Mouse (Mus musculus): ENCODE measurements around the gene Vti1a.
A peak's percentile ranks its signal among the peaks of the same experiment; 100 is the strongest.

Gene Vti1a

DNA sequence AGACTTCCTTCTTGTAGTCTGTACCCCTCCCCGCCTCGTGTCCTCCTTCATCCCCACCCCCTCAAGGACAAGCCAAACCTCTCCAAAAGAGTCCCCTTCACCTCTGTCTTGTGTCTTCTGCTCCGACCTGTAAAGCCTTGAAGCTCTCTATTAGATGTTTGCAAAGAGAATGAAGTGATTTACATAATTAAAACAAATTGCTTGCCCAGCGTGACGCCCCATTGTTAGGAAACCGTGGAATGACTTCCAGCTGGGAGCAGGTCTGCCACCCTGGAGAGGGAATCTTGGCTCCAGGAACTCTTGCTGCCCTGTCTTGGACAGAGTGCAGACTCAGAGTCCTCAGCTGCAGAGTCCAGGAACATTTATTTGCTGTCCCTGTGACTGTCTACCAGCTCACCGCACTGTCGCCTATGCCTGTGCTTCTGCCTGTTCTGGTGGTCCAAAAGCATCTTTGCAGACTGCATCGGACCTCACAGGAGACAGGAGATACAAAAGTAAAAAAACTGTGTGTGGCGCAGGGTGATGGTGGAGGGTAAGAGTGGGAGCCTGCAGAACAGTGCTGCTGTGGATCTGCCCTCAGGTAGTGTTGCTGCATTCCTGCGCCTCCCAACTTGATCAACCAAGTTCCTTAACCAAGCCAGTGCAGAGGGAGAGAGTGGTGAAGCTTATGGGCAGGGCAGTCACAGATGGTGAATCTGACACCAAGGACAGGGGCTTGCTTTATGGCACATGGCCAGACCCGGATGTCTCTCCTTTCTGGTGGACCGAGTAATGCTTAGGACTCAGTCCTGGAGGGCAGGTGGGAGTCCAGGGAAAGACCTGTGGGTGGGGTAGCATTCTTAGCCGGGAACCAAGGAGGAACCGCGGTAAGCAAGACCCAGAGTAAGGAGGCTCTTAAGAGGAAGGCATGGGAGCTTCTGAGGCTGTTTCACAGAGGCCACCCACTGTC is 273.1 kb downstream of the Vti1a start:
- no peak for DNase-seq (ENCODE audit: low spot score)

DNA sequence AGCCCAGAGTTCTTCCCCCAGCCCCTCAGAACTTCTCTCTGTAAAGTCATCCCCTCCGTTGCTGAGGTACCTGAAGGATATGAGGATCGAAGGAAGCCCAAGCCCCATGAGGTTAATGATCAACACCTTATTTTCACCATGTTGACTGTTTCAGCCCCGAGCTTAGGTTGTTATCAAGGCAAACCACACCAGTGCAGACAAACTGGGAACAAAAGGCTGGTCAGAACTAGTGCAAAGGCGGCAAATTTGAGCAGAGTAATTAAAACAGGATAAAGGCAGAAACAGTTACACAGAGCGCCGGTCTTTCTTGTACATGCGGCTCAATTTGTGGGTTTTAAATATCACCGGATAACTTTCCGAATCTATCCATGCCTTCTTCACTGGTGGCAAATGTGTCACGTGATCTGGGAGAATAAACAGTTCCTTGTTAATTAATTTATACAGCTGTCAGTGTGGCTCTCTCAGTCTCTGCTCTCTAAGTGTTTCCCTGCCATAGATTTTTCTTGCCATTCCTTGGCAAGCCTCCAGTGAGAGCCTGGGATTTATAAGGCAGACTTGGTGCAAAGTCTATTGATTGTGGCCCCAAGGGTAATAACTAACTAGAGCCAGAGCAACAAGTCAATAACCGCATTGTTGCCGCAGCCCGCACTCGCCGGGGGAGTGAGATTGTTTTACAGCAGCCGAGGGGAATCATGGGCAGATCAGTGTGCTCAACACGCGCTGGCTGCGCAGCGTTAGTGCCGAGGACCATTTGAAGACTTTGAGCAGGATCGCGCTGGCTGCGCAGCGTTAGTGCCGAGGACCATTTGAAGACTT is 277.0 kb downstream of the Vti1a start:
- no peak for DNase-seq (ENCODE audit: low spot score)

DNA sequence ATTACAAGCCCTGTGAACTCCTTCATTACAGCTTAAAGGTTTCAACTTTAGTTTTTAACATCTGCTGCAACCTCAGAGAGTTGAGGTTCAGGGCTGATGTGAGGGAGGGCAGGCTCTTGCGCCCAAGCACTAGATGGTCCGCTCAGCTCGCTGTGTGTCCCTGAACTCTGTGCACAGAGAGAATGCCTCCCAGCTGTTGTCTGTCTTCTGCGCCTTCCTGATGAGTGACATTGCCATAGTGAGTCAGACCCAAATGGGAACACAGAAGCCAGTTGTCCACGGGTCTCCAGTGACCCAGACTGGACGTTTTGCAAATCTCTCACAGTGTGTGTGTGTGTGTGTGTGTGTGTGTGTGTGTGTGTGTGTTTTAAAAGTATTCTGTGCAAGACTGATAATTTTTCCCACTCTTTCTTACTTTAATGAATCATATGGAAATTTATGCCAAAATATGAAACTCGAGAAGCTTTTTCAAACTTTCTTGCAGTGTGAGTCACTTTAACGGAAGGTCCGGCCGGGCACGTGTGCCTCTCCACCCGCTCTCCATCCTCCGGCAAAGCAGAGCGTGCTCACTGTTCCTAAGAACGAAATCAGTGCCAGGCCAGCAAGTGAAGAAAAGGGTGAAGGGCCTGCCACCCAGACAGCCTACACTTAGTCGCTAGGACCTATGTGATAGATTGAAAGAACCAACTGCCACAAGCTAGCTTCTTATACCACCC is 277.8 kb downstream of the Vti1a start:
- DNase-seq (ENCODE audit: low spot score): no peak

DNA sequence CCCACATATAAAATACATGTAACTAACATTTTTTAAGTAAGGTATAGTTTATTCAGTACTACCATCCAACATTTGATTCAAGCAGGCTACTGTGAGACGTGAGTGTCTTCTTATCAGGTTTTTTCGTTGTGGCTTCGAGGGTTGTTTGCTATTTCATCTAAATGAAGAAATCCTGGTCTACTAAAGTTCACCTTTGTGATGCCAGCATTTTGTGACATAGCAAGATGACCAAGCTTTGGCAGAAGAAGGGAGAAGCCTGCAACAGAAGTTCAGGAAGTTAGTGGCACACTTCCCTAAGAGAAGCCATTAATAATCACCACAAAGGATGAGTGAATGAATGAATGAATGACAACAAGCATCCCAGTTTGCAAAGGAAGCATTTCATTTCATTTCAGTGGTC is 278.4 kb downstream of the Vti1a start:
- DNase-seq (ENCODE audit: low spot score): no peak

DNA sequence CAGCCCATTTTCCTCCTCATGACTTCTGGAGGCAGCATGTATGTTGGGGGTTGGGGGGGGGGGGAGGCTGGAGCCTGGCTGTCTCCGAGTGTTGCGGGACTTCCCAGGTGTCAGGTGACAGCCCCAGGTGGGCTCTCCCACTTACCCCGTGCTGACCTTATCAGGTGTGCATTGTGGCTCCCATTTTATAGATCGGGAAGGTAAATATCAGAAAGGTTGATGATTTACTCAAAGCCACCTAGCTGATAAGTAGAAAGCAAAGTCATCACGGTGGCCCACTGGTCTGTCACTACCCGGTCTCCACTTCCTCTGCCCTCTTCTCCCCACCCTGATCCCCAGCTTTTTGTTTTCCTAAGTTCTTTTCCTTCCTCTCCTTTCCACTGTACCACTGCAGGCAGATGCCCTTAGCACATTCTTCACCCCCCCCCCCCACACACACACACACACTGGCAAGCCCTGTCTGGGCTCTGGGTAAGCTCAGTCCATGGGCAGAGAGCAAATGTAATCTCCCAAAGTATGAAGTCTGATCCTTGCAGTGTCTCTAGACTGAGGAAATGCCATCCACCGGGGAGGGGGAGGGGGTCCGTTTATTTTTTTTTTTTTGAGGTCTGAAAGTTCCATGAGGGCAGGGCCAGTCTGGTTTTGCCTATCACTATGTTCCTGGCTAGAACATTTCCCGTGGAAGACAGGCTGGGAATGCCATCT is 280.0 kb downstream of the Vti1a start:
- no peak for DNase-seq (ENCODE audit: low spot score)

DNA sequence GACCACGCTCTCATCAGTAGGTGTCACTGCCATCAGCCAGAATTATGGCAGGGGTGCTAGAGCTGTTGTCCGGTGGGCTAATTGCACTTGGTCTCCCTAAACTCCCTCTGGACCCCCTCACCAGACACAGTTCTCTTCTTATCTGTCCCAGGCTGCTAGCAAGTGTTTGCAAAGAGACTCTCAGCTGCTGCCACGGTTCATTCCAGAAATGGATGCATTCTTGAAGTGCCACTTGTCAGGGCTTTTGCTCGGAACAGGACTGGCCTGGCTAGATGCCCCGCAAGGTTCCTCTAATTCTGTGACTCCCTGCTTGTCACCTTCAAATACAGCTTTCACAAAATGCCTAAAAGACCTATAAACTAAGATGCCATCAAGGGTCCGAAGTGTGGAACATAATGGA is 280.7 kb downstream of the Vti1a start:
- no peak for DNase-seq (ENCODE audit: low spot score)

DNA sequence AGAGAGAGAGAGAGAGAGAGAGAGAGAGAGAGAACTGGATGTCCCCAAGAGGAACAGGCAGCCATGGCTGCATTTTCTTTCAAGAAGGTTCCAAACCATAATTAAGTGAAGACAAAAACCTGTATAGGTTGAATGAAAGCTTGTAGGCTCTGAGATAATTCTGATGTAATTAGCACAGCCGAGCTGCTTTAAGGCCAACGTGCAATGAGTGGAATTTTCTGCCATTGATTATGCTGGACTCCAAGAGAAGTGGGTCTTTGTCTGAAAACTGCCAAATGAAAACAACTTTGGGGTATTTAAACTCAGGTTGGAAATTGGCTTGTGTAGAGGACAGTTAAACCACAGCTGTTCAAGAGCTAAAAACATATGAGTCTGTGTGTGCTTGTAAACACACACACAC is 281.2 kb downstream of the Vti1a start:
- DNase-seq (ENCODE audit: low spot score): no peak

DNA sequence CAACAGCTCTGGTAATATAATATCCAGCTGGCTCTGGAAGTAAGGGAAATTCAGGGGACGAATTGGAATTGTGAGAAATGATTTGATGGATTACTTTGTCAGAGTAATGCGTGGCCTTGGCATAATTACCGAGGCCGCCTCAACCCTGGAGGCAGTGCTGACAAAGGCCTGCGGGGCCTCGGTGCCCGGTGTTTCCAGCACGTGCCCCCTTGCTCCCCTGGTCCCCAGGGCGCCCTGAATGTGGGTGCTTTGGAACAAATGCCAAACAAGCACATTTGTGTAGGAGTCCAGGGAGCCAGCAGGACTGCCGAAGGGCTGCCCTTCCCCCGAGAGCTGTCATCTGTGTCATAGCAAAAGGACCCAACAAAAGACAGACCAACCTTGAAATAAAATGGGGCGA is 281.9 kb downstream of the Vti1a start:
- no peak for DNase-seq (ENCODE audit: low spot score)

DNA sequence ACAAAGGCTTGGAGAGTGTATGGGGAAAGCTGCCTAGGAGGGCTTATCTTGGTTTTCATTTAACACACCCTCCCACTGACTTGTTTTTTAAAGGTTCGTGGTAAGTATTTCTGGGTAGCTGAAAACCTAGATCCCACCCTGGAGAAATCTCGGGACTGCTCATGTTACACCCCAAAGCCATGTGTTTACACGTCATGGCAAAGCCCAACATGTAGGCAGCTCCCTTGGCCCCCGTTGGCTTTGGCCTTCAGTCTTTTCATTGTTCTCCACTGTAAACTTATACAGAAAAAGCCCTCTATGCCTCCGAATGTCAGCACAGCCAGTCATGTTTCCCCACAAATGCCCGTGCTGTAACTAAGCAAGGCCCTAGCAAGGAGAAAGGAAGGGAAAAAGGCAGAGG is 283.0 kb downstream of the Vti1a start:
- no peak for DNase-seq (ENCODE audit: low spot score)

DNA sequence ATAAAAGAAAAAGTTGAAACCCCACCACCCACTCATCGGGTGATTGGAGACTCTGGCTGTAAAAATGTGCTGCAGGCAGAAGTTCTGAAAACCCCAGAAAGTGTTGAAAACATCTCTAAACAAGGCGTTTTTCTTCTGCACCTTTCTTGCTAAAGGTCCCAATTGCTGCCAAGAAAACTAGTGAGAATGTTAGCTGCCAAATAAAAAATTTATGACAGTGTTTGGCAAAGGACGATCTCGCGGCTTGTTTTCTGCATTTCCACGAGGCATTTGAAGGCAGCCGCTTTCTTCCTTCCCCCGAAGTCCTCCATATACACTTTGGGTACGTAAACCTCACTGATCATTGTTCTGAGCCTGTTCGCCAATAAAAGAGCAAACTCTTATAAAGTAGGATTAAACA is 291.6 kb downstream of the Vti1a start:
- no peak for DNase-seq (ENCODE audit: low spot score)

DNA sequence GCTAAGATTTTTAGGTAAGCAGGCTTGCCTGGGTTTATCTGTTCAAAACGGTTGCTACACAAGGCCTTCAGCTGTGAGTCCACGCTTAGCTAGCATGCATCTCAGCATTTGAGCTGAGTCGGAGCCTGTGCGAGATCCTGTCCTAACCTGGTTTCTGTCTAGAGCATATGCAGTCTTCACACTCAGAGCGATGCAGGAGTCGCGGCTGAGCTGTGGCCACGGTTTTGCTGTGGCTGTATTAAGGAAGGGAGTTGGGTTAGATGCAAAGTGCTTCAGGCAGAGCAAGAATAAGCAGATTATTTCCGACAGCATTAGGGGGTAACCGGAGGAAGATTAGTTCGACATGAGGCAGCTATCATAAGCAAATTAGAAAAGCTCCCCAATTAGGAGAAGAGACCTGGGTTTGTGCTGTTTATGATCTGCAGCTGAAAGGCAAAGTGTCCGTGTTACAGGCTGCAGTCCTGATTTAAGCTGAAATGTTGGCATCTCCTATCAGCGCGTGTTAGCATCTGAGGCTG is 292.8 kb downstream of the Vti1a start:
- no peak for DNase-seq (ENCODE audit: low spot score)

DNA sequence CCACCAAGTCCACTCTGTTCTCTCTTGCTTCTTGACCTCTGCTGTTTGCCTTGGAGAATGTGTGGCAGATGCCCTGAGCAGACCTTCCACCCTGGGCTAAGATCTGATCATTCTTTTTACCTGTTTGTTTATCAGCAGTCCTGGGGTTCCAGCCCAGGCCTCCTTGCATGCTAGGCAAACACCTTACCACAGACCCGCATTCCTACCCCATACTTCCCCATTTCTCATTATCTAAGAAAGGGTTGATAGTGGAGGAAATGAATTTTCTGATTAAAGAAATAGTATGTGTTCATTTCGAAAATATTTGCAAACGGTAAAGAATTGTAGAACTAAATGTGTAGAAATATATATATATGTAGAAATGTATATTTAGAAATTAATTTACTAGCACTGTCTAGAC is 293.7 kb downstream of the Vti1a start:
- DNase-seq (ENCODE audit: low spot score): no peak

DNA sequence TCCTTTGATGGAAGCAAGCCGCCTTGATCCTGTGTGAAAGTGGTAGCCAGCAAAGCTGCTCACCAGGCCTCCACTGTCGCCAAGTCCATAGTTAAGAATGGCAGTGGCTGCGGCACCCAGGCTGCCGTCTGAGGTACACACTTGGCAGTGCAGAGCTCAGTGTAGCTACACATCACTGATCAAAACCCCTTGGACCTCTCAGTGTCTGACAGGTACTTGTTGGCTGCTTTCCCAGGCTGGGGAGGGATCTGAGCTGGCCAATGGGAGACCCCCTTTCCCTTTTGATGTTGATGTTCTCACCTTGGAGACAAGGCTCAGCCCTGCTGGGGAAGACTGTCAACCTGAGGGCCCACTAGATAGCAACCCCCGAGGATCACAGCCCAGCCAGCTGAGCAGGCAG is 299.6 kb downstream of the Vti1a start:
- peak; percentile 31 for DNase-seq (ENCODE audit: low spot score)

DNA sequence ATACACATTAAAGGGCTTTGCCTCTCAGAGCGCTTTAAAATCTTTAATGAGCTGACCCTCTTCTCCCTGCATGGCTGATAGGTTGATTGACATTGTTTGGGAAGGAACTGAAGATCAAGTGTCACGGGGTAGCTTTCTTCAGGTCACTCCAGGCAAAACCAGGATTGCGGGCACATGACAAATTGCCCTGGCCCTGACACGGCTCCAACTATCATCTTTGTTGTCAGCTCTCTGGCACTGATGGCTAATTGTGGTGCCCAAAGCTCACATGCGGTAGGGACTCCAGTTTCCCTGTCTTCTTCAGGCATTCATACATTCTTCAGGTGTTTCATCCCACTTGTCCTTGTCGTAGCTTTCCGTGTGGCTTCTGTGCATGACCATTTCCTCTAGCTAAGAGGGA is 300.2 kb downstream of the Vti1a start:
- no peak for DNase-seq (ENCODE audit: low spot score)

DNA sequence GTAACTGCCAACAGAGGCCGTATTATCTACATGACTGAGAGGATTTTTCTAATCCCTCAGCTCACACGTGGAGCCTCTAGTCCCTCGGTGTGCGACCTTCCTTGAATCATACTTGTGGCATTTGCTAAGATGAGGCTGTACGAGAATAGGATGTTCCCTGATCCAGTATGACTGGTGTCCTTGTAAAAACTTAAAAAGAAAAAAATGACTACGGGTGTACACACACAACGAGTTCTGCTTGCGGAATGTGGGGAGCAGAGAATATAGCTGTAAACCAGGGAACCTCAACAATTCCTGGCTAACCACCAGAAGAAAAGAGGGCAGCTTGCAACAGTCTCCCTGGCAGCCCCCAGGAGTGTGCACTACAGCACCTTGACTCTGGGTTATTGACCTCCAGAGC is 300.8 kb downstream of the Vti1a start:
- DNase-seq (ENCODE audit: low spot score): no peak

DNA sequence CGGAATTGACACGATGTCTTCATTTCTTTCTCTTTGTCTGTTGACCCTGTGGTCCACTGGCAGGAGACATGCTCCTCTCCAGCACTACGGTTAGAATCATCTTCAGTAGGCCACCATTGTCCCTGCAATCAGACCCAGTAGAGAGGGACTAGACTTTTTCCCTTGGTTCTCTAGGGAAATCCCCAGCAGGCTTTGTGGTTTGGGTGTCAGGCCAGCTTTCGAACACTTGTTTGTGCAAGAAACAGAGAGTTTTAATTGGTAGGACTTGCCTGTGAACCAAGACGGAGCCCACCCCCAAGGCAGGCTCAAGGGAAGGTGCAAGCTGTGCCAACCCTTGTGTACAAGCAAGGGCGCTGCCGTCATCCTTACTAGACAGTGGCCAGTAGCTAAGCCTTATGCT is 302.5 kb downstream of the Vti1a start:
- DNase-seq (ENCODE audit: low spot score): no peak

DNA sequence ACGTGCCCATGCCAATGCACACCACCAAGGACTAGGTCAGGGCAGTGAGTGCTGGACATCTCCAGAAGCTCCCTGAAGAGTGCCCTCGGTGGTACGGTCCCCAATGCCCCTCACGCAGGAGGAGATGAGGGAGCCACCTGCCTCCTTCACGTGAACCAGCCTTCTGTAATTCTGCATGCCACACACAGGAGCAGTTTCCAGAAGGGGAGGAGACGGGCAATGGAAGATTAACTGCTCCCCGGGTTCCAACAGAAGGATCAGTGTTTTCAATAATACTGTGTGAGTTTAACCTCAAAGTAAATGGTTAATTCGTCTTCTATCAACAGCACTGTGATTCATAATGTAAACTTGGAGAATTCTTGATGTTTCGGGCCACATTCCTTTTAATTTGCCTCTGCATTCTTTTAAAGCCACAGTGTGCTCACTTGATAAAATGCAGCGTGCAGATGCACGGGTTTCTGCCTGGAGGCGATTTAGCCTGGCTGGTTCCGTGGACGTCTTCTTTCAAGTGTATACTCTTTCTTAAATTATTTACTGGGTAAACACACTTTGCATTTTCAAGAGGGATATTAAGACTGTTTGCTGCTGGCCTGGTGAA is 304.4 kb downstream of the Vti1a start:
- DNase-seq (ENCODE audit: low spot score): no peak

DNA sequence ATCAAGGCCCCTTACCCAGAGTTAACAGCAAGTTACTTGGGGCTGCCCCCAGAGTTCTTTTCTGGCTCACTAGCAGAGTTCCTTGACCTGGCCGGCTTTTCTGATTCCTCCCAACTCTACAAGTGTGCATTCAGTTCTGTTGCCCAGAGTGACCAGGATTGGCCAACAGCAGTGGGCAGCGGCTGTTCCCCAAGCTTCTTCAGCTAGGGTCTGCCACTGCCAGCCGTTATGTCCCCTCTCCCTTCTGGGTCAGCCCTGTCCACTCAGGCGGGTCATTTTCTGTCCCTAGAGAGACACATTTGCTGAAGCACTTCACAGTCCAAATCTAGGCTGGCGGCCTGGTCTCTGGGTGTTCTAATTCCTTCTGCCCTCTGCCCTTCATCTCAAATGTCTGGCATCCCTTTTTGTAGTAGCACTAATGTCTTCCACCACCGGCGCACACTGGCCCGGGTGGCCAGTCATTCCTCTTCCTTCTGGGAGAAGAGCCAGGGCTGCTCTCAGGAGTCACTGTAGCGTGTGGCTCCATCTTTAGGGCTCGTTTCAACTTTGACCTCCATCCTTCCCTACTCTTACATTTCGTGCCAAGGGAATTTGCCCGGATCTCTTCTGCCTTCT is 305.0 kb downstream of the Vti1a start:
- DNase-seq (ENCODE audit: low spot score): no peak

DNA sequence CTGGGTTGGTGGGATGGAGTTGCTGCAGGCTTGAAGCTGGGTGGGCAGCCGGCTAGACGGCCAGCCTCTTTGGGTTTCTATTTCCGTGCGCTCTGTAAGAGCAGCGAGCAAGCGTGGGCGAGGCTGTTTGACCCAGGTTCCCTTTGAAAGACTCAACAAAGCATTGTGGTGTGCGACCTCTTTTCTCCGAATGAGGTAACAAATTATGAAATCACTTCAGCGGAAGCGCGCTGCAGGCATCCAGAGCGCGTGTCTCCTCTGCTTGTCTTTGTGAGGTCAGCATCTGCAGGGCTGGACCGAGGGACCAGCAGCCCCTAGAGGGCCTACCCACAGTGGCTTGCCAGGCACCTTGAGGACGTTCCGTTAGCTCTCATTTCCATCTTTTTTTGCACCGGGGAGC is 306.7 kb downstream of the Vti1a start:
- no peak for DNase-seq (ENCODE audit: low spot score)

DNA sequence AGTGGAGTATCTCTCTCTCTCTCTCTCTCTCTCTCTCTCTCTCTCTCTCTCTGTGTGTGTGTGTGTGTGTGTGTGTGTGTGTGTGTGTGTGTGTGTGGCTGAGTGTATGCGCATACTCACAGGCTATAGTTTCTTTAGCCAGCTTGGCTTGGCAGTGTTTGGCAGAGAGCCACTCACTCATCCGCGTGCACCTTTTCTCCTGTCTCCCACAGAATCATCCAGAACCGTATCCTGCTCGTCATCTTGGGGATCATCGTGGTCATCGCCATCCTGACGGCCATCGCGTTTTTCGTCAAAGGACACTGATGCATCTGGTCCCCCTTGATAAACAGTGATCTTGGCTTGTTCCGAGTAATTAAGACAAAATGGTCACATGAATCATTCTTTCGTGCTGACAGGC is 307.5 kb downstream of the Vti1a start:
- DNase-seq (ENCODE audit: low spot score): no peak

DNA sequence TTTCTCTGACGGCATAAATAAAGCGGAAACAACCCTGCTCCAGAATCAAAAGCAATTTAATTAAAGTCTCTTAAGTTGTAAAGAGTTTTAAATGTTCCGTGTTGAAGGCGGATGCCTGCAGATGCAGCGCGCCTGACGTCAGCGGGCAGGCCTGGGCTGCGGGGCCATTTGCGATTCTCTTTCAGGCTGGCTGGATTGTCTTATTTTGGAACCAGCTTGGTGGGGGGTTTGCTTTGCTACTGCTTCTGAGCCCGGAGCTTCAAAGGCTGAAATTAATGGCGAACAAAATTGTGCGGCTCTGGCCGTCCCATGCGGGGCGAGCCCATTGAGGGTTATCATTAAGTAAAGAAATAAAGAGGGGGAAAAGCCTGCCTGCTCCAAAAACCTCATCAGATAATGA is 310.4 kb downstream of the Vti1a start:
- DNase-seq (ENCODE audit: low spot score): no peak
